Mouse (Mus musculus): ENCODE measurements at regions not wholly inside any gene's neighbourhood (a gene's known extent, or its start where the extent isn't known, plus 50 kb on each side); places are given as distances from the start of the nearest gene placed in this dataset.

GRCm38 (mm10) chr13:44421426-44421825, 307.8 kb upstream of the Jarid2 start:
- Histone ChIP-seq H3K9ac (replicated peaks) (no peak overlapping the region), H3K4me1 (ENCODE audit: insufficient read depth) (peaks cover 14% of the 10 kb centered on the region), H3K4me3 (ENCODE audit: low read depth, low read length) (no peak overlapping the region), H3K4me2 (ENCODE audit: low read depth, low read length) (no peak overlapping the region), H3K36me3 (replicated peaks; ENCODE audit: insufficient read depth, low read length) (no peaks in the 10 kb centered on the region), H3K27me3 (ENCODE audit: insufficient read depth, low read length) (no peaks in the 10 kb centered on the region), H3K9me3 (ENCODE audit: low read length) (no peaks in the 10 kb centered on the region), H3K27ac (ENCODE audit: low read depth) (no peak overlapping the region)
- TF ChIP-seq EP300 (IDR thresholded peaks at IDR 0.05; ENCODE audit: low read depth) (no peak), CTCF (IDR thresholded peaks at IDR 0.05; ENCODE audit: low read depth) (no peak)
- ATAC-seq (no peak), DNase-seq (no peak)
- 74% methylated on average over 3 of the region's 3 CpGs for WGBS (ENCODE audit: insufficient replicate concordance)

DNA sequence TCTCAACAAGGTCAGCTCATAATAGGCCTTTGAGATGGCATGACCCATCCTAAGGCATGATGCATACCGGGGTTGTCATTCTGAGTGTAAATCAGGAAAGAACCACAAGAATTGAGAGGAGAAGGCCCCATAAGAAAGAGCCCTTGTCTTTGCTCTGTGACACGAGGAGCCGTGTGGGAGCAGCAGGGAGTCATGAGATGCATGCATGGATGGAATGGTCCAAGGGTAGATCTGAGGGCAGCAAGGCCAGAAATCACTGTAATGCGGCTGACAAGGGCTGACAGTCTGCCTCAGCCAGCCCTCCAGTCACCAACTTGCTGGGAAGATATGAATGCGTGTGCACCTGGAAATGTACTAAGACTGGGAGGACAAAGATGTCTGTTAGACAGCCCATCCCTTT, 307.4 kb upstream of the Jarid2 start:
- no peak for ATAC-seq
- 85% methylated on average over 5 of the region's 5 CpGs for WGBS (ENCODE audit: insufficient replicate concordance)

DNA sequence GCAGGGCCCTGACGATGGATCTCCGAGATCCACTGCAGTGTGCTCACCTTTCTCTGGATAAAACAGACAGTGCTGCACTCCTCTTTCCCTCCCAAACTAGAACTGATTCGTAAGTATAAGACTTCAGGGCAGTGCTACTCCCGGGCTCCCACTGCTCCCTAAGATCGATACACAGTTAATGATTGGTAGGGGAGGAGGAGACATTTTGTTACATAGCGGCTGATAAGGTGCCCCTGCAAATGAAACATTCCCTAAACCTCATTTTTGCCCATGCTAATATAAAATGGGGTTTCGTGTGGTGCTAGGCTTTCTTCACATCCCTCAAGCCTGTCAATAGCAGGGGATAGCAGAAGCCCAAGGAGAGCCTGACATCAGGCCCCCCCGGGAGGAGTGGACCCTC, 298.8 kb upstream of the Jarid2 start:
- Histone ChIP-seq H3K27ac (ENCODE audit: low read depth) (no peak overlapping the region), H3K27me3 (ENCODE audit: insufficient read depth, low read length) (no peaks in the 10 kb centered on the region), H3K9ac (replicated peaks) (no peak overlapping the region), H3K36me3 (replicated peaks; ENCODE audit: insufficient read depth, low read length) (no peaks in the 10 kb centered on the region), H3K4me2 (ENCODE audit: low read depth, low read length) (peak overlapping the region; percentile 27), H3K4me1 (ENCODE audit: insufficient read depth) (0 out of 2 replicates have a peak, but pooled peaks cover 2% of the 10 kb centered on the region), H3K9me3 (ENCODE audit: low read length) (no peaks in the 10 kb centered on the region), H3K4me3 (ENCODE audit: low read depth, low read length) (no peak overlapping the region)
- ATAC-seq = no peak
- no peak for DNase-seq
- TF ChIP-seq CTCF (IDR thresholded peaks at IDR 0.05; ENCODE audit: low read depth) (no peak), EP300 (IDR thresholded peaks at IDR 0.05; ENCODE audit: low read depth) (no peak)
- WGBS (ENCODE audit: insufficient replicate concordance) = 65% methylated on average over 8 of the region's 8 CpGs

More for the DNA sequence above, 307.4 kb upstream of the Jarid2 start:
- Histone ChIP-seq H3K4me3 (ENCODE audit: low read depth, low read length) (no peak overlapping the region), H3K27me3 (ENCODE audit: insufficient read depth, low read length) (no peaks in the 10 kb centered on the region), H3K9me3 (ENCODE audit: low read length) (no peaks in the 10 kb centered on the region), H3K27ac (ENCODE audit: low read depth) (no peak overlapping the region), H3K4me2 (ENCODE audit: low read depth, low read length) (no peak overlapping the region), H3K36me3 (replicated peaks; ENCODE audit: insufficient read depth, low read length) (no peaks in the 10 kb centered on the region), H3K9ac (replicated peaks) (no peak overlapping the region), H3K4me1 (ENCODE audit: insufficient read depth) (peaks cover 11% of the 10 kb centered on the region)
- TF ChIP-seq CTCF (IDR thresholded peaks at IDR 0.05; ENCODE audit: low read depth) (no peak), EP300 (IDR thresholded peaks at IDR 0.05; ENCODE audit: low read depth) (no peak)
- DNase-seq = no peak

- Histone ChIP-seq H3K36me3 (replicated peaks; ENCODE audit: insufficient read depth, low read length) (no peaks in the 10 kb centered on the region), H3K9me3 (ENCODE audit: low read length) (no peaks in the 10 kb centered on the region)
- 45% methylated on average over 1 of the region's 1 CpGs for WGBS (ENCODE audit: insufficient replicate concordance)
These were observed 291.6 kb upstream of the Jarid2 start for GRCm38 (mm10) chr13:44437709-44438108.

DNA sequence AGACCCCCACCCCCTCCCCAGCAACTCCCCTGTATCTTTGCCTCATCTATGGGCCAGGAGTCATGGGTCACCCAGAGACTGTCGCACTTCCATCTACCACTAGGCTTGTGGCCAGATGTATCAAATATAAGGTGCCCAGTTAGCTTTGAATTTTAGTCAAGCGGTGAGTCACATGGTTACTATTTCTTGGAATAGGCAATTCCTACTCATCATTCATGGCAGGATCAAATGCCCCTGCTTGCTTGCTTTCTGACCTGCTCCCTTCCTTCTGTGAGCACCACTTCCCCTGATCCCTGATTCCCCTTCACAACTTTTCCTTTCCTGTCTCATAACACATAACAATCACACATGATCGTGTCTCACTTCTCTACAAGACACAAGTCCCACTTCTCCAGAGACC, 288.2 kb upstream of the Jarid2 start:
- ATAC-seq (no peak), DNase-seq (no peak)
- WGBS (ENCODE audit: insufficient replicate concordance) = 84% methylated on average over 3 of the region's 3 CpGs
- Histone ChIP-seq H3K27ac (ENCODE audit: low read depth) (no peak overlapping the region), H3K4me3 (ENCODE audit: low read depth, low read length) (no peak overlapping the region), H3K9me3 (ENCODE audit: low read length) (no peaks in the 10 kb centered on the region), H3K9ac (replicated peaks) (no peak overlapping the region), H3K36me3 (replicated peaks; ENCODE audit: insufficient read depth, low read length) (no peaks in the 10 kb centered on the region), H3K27me3 (ENCODE audit: insufficient read depth, low read length) (no peaks in the 10 kb centered on the region), H3K4me1 (ENCODE audit: insufficient read depth) (no peaks in the 10 kb centered on the region), H3K4me2 (ENCODE audit: low read depth, low read length) (no peak overlapping the region)
- TF ChIP-seq EP300 (IDR thresholded peaks at IDR 0.05; ENCODE audit: low read depth) (no peak), CTCF (IDR thresholded peaks at IDR 0.05; ENCODE audit: low read depth) (no peak)

More at GRCm38 (mm10) chr13:44437709-44438108, 291.6 kb upstream of the Jarid2 start:
- Histone ChIP-seq H3K27ac (ENCODE audit: low read depth) (no peak overlapping the region), H3K4me2 (ENCODE audit: low read depth, low read length) (no peak overlapping the region), H3K27me3 (ENCODE audit: insufficient read depth, low read length) (no peaks in the 10 kb centered on the region), H3K9ac (replicated peaks) (no peak overlapping the region), H3K4me3 (ENCODE audit: low read depth, low read length) (no peak overlapping the region), H3K4me1 (ENCODE audit: insufficient read depth) (no peaks in the 10 kb centered on the region)
- no peak for TF ChIP-seq CTCF (IDR thresholded peaks at IDR 0.05; ENCODE audit: low read depth)
- 0 out of 2 replicates have a peak, but pooled peaks have one; percentile 15 for TF ChIP-seq EP300 (IDR thresholded peaks at IDR 0.05; ENCODE audit: low read depth)
- ATAC-seq (no peak), DNase-seq (no peak)

DNA sequence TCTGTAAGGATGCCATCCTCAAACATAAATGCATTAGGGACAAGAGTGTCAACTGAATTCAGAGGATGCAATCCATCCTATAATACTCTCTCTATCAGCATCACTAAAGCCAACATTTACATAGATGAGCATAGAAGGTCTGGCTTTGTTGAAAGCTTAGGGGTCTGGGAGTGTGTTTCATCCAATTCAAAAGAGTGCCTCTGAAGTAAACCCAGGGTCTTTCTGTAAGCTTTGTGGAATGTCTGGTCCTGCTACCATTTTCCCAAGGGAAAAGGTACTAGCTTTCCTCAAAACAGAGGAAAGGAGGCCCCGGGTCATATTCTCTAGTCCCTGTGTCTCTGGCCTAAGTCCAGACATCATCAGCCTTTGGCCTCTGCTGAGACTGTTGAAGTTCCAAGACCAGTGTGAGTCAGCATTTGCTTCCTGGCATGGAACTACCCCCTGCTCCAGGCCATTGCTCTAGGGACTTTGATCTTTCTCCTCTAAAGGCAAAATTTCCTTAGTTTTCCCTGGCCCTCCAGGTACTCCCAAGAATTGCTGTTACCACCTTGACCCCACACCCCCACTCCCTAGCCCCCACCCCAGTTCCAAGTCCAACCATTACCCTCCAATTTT, 280.0 kb upstream of the Jarid2 start:
- WGBS (ENCODE audit: insufficient replicate concordance) = 53% methylated on average over 1 of the region's 1 CpGs
- DNase-seq = no peak
- Histone ChIP-seq H3K9ac (replicated peaks) (no peak overlapping the region), H3K4me3 (ENCODE audit: low read depth, low read length) (no peak overlapping the region), H3K4me1 (ENCODE audit: insufficient read depth) (no peaks in the 10 kb centered on the region), H3K27me3 (ENCODE audit: insufficient read depth, low read length) (no peaks in the 10 kb centered on the region), H3K9me3 (ENCODE audit: low read length) (no peaks in the 10 kb centered on the region), H3K36me3 (replicated peaks; ENCODE audit: insufficient read depth, low read length) (no peaks in the 10 kb centered on the region), H3K27ac (ENCODE audit: low read depth) (no peak overlapping the region), H3K4me2 (ENCODE audit: low read depth, low read length) (no peak overlapping the region)
- TF ChIP-seq CTCF (IDR thresholded peaks at IDR 0.05; ENCODE audit: low read depth) (no peak), EP300 (IDR thresholded peaks at IDR 0.05; ENCODE audit: low read depth) (no peak)
- no peak for ATAC-seq
